Mouse (Mus musculus) layer of hippocampus, postnatal 25 days (tissue): ENCODE measurements around the gene 2810408A11Rik. TPM values are rescaled to one million over a fixed set of nuclear protein-coding genes. Genes with fewer than 3 reads are reported as not detected.

ENCODE experiments used
- DNase-seq, 2 experiments: peaks; one replicate each; pipeline ENCODE4 v3.0.0; 2022; ENCODE audit warnings: mixed read lengths in 2 of 2, low spot score in 1 of 2; ENCODE audit errors: extremely low spot score in 1 of 2
- microRNA-seq, 2 experiments: library from miRNA; unstranded; fragments of <30 nt; microRNA quantifications; one replicate each; pipeline ENCODE4 v1.2.0; 2021
- total RNA-seq, 2 experiments: library from RNA; stranded (reverse); gene quantifications; 2 replicates each; pipeline ENCODE4 v1.2.3; 2021

Gene 2810408A11Rik
- total RNA-seq, 2 experiments from 2014 or later = 0.62 to 1.8 TPM

DNA sequence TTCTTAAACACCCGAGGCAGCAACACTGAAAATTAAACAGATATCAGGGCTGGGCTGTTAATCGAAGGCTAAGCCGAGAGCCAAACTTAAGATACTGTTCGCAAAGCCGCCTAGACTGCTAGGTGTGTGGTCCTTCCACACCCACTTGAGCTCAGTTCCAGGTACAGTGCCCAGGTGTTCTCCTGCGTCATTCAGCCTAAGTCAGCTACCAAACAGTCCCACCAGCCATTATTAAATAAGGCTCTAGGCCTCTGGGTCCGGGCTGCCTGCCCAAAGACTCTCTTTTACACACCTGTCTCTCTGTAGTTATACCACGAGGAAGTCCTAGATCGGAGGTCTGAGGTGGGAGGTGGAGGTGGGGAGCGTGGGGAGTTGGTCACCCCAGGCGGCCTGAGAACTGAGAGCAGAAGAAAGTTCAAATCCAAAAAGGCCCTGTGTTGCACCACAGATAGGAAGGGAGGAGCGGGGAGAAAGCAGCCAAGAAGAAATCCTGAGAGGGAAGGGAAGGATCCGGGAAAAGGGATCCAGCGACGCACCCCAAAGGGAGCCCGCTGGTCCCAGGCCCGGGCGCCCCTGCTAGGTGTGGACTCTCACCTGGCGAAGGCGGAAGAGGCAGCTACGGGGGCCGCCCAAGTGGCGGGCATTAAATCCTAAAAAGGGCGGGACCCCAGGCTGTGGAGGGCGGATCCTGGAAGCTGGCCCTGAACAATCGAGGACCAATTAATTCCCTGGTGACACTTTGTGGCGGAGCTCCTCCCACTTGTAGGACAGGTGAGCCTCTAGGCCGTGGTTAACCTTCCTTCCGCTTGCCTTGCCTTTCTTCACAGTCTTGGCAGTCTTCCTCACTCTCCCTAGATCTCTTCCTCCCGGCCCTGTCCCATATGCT lies 42.4 kb downstream of the 2810408A11Rik start, which contains the start of gene Tnk1:
Tnk1 (minus strand) TSS at position 618 of the 886 bp plus-strand sequence.
- DNase-seq = no peak

DNA sequence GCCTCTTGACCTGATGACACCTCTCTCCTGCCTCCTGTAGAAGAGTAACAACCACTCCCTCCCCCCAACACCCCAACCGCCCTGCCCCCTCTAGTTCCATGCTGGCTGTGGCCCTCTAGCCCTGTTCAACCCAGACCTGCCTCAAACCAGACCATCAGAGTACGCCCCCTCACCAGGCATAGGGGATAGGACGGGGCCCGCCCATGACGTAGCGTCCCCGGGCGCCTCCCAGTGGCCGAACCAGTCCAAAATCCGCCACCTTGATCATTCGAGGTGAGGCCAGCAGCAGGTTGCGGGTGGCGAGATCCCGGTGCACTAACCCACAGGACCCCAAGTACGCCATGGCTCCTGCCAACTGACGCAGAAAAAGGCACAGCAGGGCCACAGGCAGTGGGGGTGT lies 45.4 kb downstream of the 2810408A11Rik start:
- peak in 1 of 2 experiments; percentile 33 for DNase-seq

DNA sequence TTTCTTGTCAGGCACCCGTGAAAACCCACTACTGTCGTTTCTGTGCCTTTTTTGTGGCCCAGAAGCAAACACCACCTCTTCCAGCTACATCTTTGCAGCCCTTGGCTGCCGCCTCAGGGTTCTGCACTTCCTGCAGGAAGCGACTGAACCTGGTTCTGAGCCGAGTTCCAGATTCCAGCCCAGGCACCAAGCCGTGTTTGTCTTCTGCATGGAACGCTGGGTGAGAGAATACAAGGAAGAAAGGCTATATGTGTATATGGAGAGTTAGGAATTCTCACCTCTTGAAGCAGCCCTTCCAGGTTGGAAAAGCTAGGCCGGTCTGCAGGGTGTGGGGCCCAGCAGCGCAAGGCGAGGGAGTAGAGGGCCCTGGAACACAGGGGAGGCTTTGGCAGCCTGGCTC lies 46.1 kb downstream of the 2810408A11Rik start:
- no peak for DNase-seq

DNA sequence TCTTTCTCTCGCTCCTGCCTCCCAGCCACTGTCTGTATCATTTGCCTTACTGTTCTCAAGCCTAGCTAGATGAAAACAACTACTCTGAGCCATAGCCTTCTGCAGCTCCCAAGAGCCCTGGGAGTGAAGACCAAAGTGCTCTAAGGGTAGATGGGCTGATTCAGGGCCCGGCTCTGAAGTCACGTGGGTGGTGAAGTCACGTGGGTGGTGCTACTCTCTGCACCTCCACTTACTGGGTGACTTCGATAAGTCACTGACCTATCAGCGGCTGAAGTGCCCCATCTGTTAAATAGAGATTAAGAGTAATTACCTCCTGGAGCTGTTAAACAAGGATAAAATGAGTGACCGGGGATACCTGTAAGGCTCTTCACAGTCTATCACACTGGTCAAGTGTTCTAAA lies 46.8 kb downstream of the 2810408A11Rik start:
- no peak for DNase-seq

DNA sequence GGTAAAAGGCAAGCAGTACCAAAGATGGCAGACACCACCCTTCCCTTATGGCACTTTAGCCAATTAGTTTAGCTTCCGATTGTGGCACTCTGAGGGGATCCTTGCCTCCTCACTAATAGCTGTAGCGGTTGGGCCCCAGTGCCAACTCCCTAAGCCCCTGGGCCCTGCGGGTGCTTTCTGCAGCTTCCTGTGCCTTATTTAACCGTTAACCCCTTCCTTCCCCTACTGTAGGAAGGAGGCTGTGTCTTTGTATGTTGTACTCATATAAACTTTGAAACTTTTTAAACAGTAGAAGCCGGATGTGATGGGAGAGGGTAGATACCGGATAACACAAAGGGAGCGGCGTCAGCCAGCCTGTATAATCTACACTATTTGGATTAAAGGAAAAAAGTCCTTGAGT lies 50.0 kb downstream of the 2810408A11Rik start:
- DNase-seq = no peak

DNA sequence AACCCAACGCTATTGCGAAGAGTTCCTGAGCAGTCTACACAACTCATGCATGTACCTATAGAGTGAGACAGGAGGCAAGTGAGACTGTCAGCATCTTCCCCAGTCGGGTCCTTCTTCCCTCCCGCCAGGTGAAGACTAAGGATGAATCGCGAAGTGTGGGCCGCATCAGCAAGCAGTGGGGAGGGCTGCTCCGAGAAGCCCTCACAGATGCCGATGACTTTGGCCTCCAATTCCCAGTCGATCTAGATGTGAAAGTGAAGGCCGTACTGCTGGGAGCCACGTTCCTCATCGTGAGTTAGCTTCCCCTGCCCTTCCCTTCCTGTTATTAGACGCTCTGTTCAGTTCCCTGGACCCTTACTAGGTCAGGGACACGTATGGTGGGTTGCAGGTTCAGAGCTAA lies 50.9 kb downstream of the 2810408A11Rik start:
- DNase-seq = no peak

DNA sequence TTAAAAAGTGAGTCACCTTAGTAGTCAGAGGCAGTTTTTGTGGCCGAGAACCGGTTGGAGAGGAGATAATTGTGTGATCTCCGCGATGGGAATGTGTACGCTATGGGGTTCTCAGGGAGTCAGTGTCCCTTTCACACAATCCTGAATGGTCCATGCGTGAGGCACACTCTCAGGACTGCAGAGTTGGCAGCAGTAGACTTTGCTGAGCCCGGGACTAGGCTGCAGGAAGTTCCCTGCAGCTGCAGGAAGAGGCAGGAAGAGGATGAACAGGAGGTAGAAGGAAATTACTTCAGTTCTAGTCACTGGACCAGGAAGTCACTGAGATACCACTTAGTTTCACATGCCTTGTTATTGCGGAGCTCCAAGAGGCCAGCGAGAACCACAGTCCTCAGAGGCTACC lies 51.7 kb downstream of the 2810408A11Rik start:
- DNase-seq = no peak

DNA sequence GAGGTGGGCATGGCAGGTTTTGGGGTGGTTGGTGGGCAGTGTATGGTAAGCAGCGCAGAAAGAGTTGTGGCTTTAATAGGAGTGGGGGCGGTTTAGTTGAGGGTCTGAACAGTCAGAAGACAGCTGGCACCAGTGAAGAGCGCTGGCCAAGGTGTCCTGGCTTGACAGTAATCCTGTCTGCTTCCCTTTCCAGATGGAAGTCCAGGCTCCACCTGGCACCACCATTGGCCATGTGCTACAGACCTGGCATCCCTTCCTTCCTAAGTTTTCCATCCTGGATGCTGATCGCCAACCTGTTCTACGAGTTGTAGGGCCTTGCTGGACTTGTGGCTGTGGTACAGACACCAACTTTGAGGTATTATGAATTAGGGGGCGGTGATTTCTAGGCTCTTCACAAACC lies 52.8 kb downstream of the 2810408A11Rik start:
- DNase-seq = no peak

Small RNA genes within 50 kb of the gene (microRNA-seq; reads per million reads assigned to microRNA genes)
- 0 reads per million in 2 experiments for gene Mir6924

Other genes starting within 250 kb of the 2810408A11Rik start
- gene Sox15, start 245.7 kb downstream of the 2810408A11Rik start, total RNA-seq = under 1 TPM in 1 of 2 experiments, not detected in 1; 0.59 TPM
- gene Mpdu1, start 238.3 kb downstream of the 2810408A11Rik start, total RNA-seq = 10 to 100 TPM; 61.1 to 63.9 TPM
- 10 to 100 TPM; 15.1 to 15.7 TPM for gene Cd68, start 234.8 kb downstream of the 2810408A11Rik start, total RNA-seq
- gene Eif4a1, start 228.6 kb downstream of the 2810408A11Rik start, total RNA-seq = 100 to 1,000 TPM; 369 to 381 TPM
- gene Senp3, start 218.9 kb downstream of the 2810408A11Rik start, total RNA-seq = 100 to 1,000 TPM in 1 of 2 experiments, 10 to 100 TPM in 1; 94.3 to 109 TPM
- gene Tnfsf13, start 215.2 kb downstream of the 2810408A11Rik start, total RNA-seq = 1 to 10 TPM; 1.2 to 1.3 TPM
- 1 to 10 TPM; 7.3 to 8.6 TPM for gene Tnfsf12, start 205.1 kb downstream of the 2810408A11Rik start, total RNA-seq
- gene Tnfsfm13, start 204.9 kb downstream of the 2810408A11Rik start, total RNA-seq = 1 to 10 TPM; 1.3 to 1.4 TPM
- 10 to 100 TPM; 58.6 to 69.5 TPM for gene Polr2a, start 142.3 kb downstream of the 2810408A11Rik start, total RNA-seq
- gene Slc35g3, start 139.0 kb downstream of the 2810408A11Rik start, total RNA-seq = not detected
- 100 to 1,000 TPM; 110 to 118 TPM for gene Zbtb4, start 135.1 kb downstream of the 2810408A11Rik start, total RNA-seq
- gene Chrnb1, start 105.0 kb downstream of the 2810408A11Rik start, total RNA-seq = 1 to 10 TPM in 1 of 2 experiments, under 1 TPM in 1; 0.79 to 1.1 TPM
- gene Fgf11, start 99.1 kb downstream of the 2810408A11Rik start, total RNA-seq = 10 to 100 TPM; 28.3 to 33.3 TPM
- not detected for gene Tmem102, start 95.4 kb downstream of the 2810408A11Rik start, total RNA-seq
- gene Gm39566, start 85.7 kb downstream of the 2810408A11Rik start, total RNA-seq = not detected
- not detected for gene Spem2, start 82.5 kb downstream of the 2810408A11Rik start, total RNA-seq
- under 1 TPM; 0.34 to 0.73 TPM for gene Spem1, start 78.8 kb downstream of the 2810408A11Rik start, total RNA-seq
- gene Nlgn2, start 63.2 kb downstream of the 2810408A11Rik start, total RNA-seq = 100 to 1,000 TPM; 192 to 219 TPM
- gene Tmem256, start 62.5 kb downstream of the 2810408A11Rik start, total RNA-seq = 100 to 1,000 TPM; 112 to 135 TPM
- gene Plscr3, start 54.6 kb downstream of the 2810408A11Rik start, total RNA-seq = 10 to 100 TPM; 16.5 to 19.0 TPM
- not detected for gene Tnk1, start 42.3 kb downstream of the 2810408A11Rik start, total RNA-seq
- gene Tmem95, start 23.0 kb downstream of the 2810408A11Rik start, total RNA-seq = not detected
- gene Kctd11, start 19.6 kb downstream of the 2810408A11Rik start, total RNA-seq = 1 to 10 TPM; 1.2 to 1.3 TPM
- gene Acap1, start 5.4 kb downstream of the 2810408A11Rik start, total RNA-seq = under 1 TPM; 0.12 to 0.19 TPM
- gene Neurl4, start 85 bp upstream of the 2810408A11Rik start, total RNA-seq = 100 to 1,000 TPM; 108 to 109 TPM
- gene Gps2, start 12.9 kb upstream of the 2810408A11Rik start, total RNA-seq = 10 to 100 TPM; 26.8 to 32.6 TPM
- 100 to 1,000 TPM; 426 to 481 TPM for gene Eif5a, start 21.0 kb upstream of the 2810408A11Rik start, total RNA-seq
- gene Ybx2, start 34.8 kb upstream of the 2810408A11Rik start, total RNA-seq = 10 to 100 TPM in 1 of 2 experiments, 1 to 10 TPM in 1; 7.3 to 11.1 TPM
- 1 to 10 TPM; 2.2 to 4.0 TPM for gene Slc2a4, start 47.2 kb upstream of the 2810408A11Rik start, total RNA-seq
- gene Cldn7, start 63.8 kb upstream of the 2810408A11Rik start, total RNA-seq = not detected
- 100 to 1,000 TPM; 107 to 116 TPM for gene Ctdnep1, start 80.2 kb upstream of the 2810408A11Rik start, total RNA-seq
- gene Elp5, start 81.5 kb upstream of the 2810408A11Rik start, total RNA-seq = 10 to 100 TPM; 77.1 to 82.2 TPM
- 100 to 1,000 TPM; 229 to 258 TPM for gene Gabarap, start 90.2 kb upstream of the 2810408A11Rik start, total RNA-seq
- 10 to 100 TPM; 41.4 to 46.9 TPM for gene Phf23, start 94.8 kb upstream of the 2810408A11Rik start, total RNA-seq
- 10 to 100 TPM; 31.2 to 37.8 TPM for gene Dvl2, start 99.6 kb upstream of the 2810408A11Rik start, total RNA-seq
- 10 to 100 TPM; 56.9 to 62.4 TPM for gene Acadvl, start 114.4 kb upstream of the 2810408A11Rik start, total RNA-seq
- gene Dlg4, start 116.0 kb upstream of the 2810408A11Rik start, total RNA-seq = 100 to 1,000 TPM; 857 to 887 TPM
- under 1 TPM; 0.73 to 0.74 TPM for gene Asgr1, start 153.1 kb upstream of the 2810408A11Rik start, total RNA-seq
- not detected for gene Asgr2, start 191.7 kb upstream of the 2810408A11Rik start, total RNA-seq
- under 1 TPM; 0.38 to 0.49 TPM for gene Mgl2, start 229.3 kb upstream of the 2810408A11Rik start, total RNA-seq